Mouse (Mus musculus) ovary, adult 10 weeks (tissue): ENCODE results near the gene Smpdl3a. TPM values are rescaled to one million over a fixed set of nuclear protein-coding genes. Genes with fewer than 3 reads are reported as not detected.

ENCODE experiments used
- polyA plus RNA-seq: library from polyadenylated mRNA; stranded (reverse); fragments of 350-450 nt; fragmentation: Illumina TruSeq; extraction: RNeasy Lipid Tissue Mini Kit (QIAGEN cat#74804); gene quantifications from one replicate; pipeline ENCODE4 v1.2.3, GENCODE M21; 2014

The Smpdl3a gene
- 98.2 TPM for polyA plus RNA-seq

GRCm38 (mm10) chr10:57794018-57794417, at the start of gene Smpdl3a:
Gene Smpdl3a (plus strand): TSS chr10:57794335.

GRCm38 (mm10) chr10:57784876-57785150, 9.3 kb upstream of the Smpdl3a start, which contains the start of gene Fabp7:
Gene Fabp7 (plus strand): TSS chr10:57784881.

Other genes with a start within 250 kb of the Smpdl3a start
- gene Pkib, start 162.4 kb upstream of the Smpdl3a start, polyA plus RNA-seq, result 4.7 TPM
- 1.8 TPM for gene Fabp7, start 9.5 kb upstream of the Smpdl3a start, polyA plus RNA-seq